Mouse (Mus musculus) left cerebral cortex, adult 18-20 months (tissue): ENCODE data around the gene Tmem165. TPM values are rescaled to one million over a fixed set of nuclear protein-coding genes. Genes with fewer than 3 reads are reported as not detected.
A peak's percentile ranks its signal among the peaks of the same experiment; 100 is the strongest.

Source experiments
- DNase-seq, 2 experiments: peaks; one replicate each; pipeline ENCODE4 v3.0.0; 2021 to 2022; ENCODE audit warnings: low spot score in 2 of 2, mixed read lengths in 1 of 2
- total RNA-seq, 2 experiments: library from RNA; stranded (reverse); gene quantifications; 2 replicates each; pipeline ENCODE4 v1.2.3; 2021

Tmem165 gene
- total RNA-seq, 2 experiments from 2014 or later, result 32.5 to 35.3 TPM

GRCm38 (mm10) chr5:76170522-76170921, 13.2 kb upstream of the Tmem165 start:
- no peak for DNase-seq

GRCm38 (mm10) chr5:76171039-76171438, 12.6 kb upstream of the Tmem165 start:
- no peak for DNase-seq

- DNase-seq, result no peak
Observed at GRCm38 (mm10) chr5:76175051-76175450, 8.6 kb upstream of the Tmem165 start.

GRCm38 (mm10) chr5:76176411-76176810, 7.3 kb upstream of the Tmem165 start:
- DNase-seq, result no peak

- DNase-seq, result no peak
Observed at GRCm38 (mm10) chr5:76176841-76177240, 6.8 kb upstream of the Tmem165 start.

GRCm38 (mm10) chr5:76177664-76178063, 6.0 kb upstream of the Tmem165 start:
- DNase-seq, result no peak

GRCm38 (mm10) chr5:76179171-76179570, 4.5 kb upstream of the Tmem165 start:
- no peak for DNase-seq

- no peak for DNase-seq
Observed at GRCm38 (mm10) chr5:76179791-76180190, 3.9 kb upstream of the Tmem165 start.

- DNase-seq, result no peak
Observed at GRCm38 (mm10) chr5:76182326-76182725, 1.4 kb upstream of the Tmem165 start.

- no peak for DNase-seq
Observed at GRCm38 (mm10) chr5:76183043-76183749, 484 bp upstream of the Tmem165 start.

- DNase-seq, result peak; percentile 44 to 56
Observed at GRCm38 (mm10) chr5:76184286-76185080, 803 bp downstream of the Tmem165 start.

- DNase-seq, result no peak
Observed at GRCm38 (mm10) chr5:76187885-76188284, 4.2 kb downstream of the Tmem165 start.

GRCm38 (mm10) chr5:76190609-76191008, 6.9 kb downstream of the Tmem165 start:
- no peak for DNase-seq

GRCm38 (mm10) chr5:76193075-76193474, 9.4 kb downstream of the Tmem165 start:
- DNase-seq, result no peak

- DNase-seq, result no peak
Observed at GRCm38 (mm10) chr5:76194377-76194945, 10.8 kb downstream of the Tmem165 start.

GRCm38 (mm10) chr5:76199346-76199745, 15.7 kb downstream of the Tmem165 start:
- no peak for DNase-seq

- no peak for DNase-seq
Observed at GRCm38 (mm10) chr5:76203171-76203570, 19.5 kb downstream of the Tmem165 start.

- DNase-seq, result no peak
Observed at GRCm38 (mm10) chr5:76205886-76206285, 22.2 kb downstream of the Tmem165 start.

GRCm38 (mm10) chr5:76208066-76208465, 24.4 kb downstream of the Tmem165 start:
- DNase-seq, result no peak

- peak; percentile 59 to 65 for DNase-seq
Observed at GRCm38 (mm10) chr5:76216691-76217090, 33.0 kb downstream of the Tmem165 start.

GRCm38 (mm10) chr5:76231171-76231855, 47.6 kb downstream of the Tmem165 start:
- no peak for DNase-seq

GRCm38 (mm10) chr5:76243274-76243673, 59.6 kb downstream of the Tmem165 start:
- DNase-seq, result no peak
